Comparison of ENCODE assay signal across 8 mouse cellular contexts in genomic region chrX:20366036-20366435, GRCm38 (mm10). TPM values are rescaled to one million over a fixed set of nuclear protein-coding genes. Genes with fewer than 3 reads are reported as not detected.
DNase-seq lines count a peak whose midpoint lies in the region; ATAC-seq and TF ChIP-seq lines count a peak whose summit lies in the region.

No protein-coding gene starts in this region.

- TF ChIP-seq CTCF in heart, adult 2 months (IDR thresholded peaks at IDR 0.05) = peak; percentile 53

- no peaks in the 10 kb centered on the region for H3K36me3 ChIP-seq in heart, adult 2 months (ENCODE audit: control insufficient read depth, insufficient read depth, low read length)
- H3K36me3 ChIP-seq in heart, embryonic 10.5 days = no peaks in the 10 kb centered on the region
- no peaks in the 10 kb centered on the region for H3K36me3 ChIP-seq in forebrain, embryonic 16.5 days (ENCODE audit: control insufficient read depth, insufficient read depth)
- no peaks in the 10 kb centered on the region for H3K36me3 ChIP-seq in liver, embryonic 16.5 days (ENCODE audit: control insufficient read depth, insufficient read depth)

- H3K27me3 ChIP-seq in heart, adult 2 months (ENCODE audit: control insufficient read depth, insufficient read depth, low read length) = no peaks in the 10 kb centered on the region
- H3K27me3 ChIP-seq in heart, embryonic 10.5 days (ENCODE audit: insufficient read depth, poor library complexity, severe bottlenecking) = no peaks in the 10 kb centered on the region
- no peaks in the 10 kb centered on the region for H3K27me3 ChIP-seq in forebrain, embryonic 16.5 days (replicated peaks; ENCODE audit: control insufficient read depth, insufficient read depth, low read length)
- no peaks in the 10 kb centered on the region for H3K27me3 ChIP-seq in liver, embryonic 16.5 days (ENCODE audit: control insufficient read depth, insufficient read depth, low read depth, low read length)

- ATAC-seq in forebrain, embryonic 16.5 days = no peak
- ATAC-seq in liver, embryonic 16.5 days (ENCODE audit: low read depth) = no peak

- TF ChIP-seq POLR2A in heart, adult 2 months (IDR thresholded peaks at IDR 0.05; ENCODE audit: insufficient read depth, low read depth, low read length) = no peak

- H3K4me3 ChIP-seq in heart, adult 2 months = no peak overlapping the region
- H3K4me3 ChIP-seq in heart, embryonic 10.5 days = no peak overlapping the region
- H3K4me3 ChIP-seq in forebrain, embryonic 16.5 days (replicated peaks; ENCODE audit: low read length) = no peak overlapping the region
- no peak overlapping the region for H3K4me3 ChIP-seq in liver, embryonic 16.5 days (ENCODE audit: low read depth, low read length)

- no peaks in the 10 kb centered on the region for H3K4me1 ChIP-seq in heart, adult 2 months (ENCODE audit: control insufficient read depth, insufficient read depth, low read length)
- no peaks in the 10 kb centered on the region for H3K4me1 ChIP-seq in heart, embryonic 10.5 days
- H3K4me1 ChIP-seq in forebrain, embryonic 16.5 days (replicated peaks; ENCODE audit: control insufficient read depth, insufficient read depth, low read length) = peaks cover 3% of the 10 kb centered on the region
- no peaks in the 10 kb centered on the region; the same call in 1 of the 2 replicates for H3K4me1 ChIP-seq in liver, embryonic 16.5 days (ENCODE audit: control insufficient read depth, low read depth, low read length)

- no peaks in the 10 kb centered on the region for H3K9me3 ChIP-seq in heart, embryonic 10.5 days
- H3K9me3 ChIP-seq in forebrain, embryonic 16.5 days (ENCODE audit: control insufficient read depth, low read length) = no peaks in the 10 kb centered on the region
- H3K9me3 ChIP-seq in liver, embryonic 16.5 days (replicated peaks; ENCODE audit: control insufficient read depth, low read length) = no peaks in the 10 kb centered on the region

- no peak for DNase-seq in heart, adult 2 months
- no peak for DNase-seq in heart, embryonic 10.5 days (ENCODE audit: low spot score)
- peak; percentile 50 for DNase-seq in 416B (ENCODE audit: low read depth)
- DNase-seq in left cerebral cortex, postnatal 4 days = no peak
- DNase-seq in cerebellum, postnatal 4 days (ENCODE audit: low spot score in 2 of 2) = no peak
- DNase-seq in urinary bladder, postnatal 25 days (ENCODE audit: low spot score) = no peak

- intact Hi-C loops in heart, adult 2 months (cut with DNase I) = loop anchor here (5.0 to 10.0 kb wide), 3 partner anchors 61 to 209 kb away; partner anchors contain the start of gene Jade3
- intact Hi-C loops in left cerebral cortex, postnatal 4 days (cut with DNase I) = no loop called here

- WGBS in heart, adult 2 months = 26% methylated on average over 1 of the region's 1 CpGs
- WGBS in heart, embryonic 10.5 days = 59% methylated on average over 1 of the region's 1 CpGs
- 56% methylated on average over 1 of the region's 1 CpGs for WGBS in forebrain, embryonic 16.5 days
- WGBS in liver, embryonic 16.5 days (ENCODE audit: insufficient replicate concordance) = 40% methylated on average over 1 of the region's 1 CpGs

- H3K79me2 ChIP-seq in heart, adult 2 months (replicated peaks; ENCODE audit: control insufficient read depth, insufficient read depth, low read length) = no peaks in the 10 kb centered on the region

- peak overlapping the region; percentile 28 for H3K4me2 ChIP-seq in forebrain, embryonic 16.5 days (ENCODE audit: low read length)
- peak overlapping the region; percentile 20; the same call in 1 of the 2 replicates for H3K4me2 ChIP-seq in liver, embryonic 16.5 days (ENCODE audit: low read depth, low read length)

- no peak overlapping the region for H3K9ac ChIP-seq in heart, adult 2 months (ENCODE audit: low read depth, low read length)
- H3K9ac ChIP-seq in forebrain, embryonic 16.5 days (replicated peaks; ENCODE audit: low read depth, low read length) = no peak overlapping the region
- H3K9ac ChIP-seq in liver, embryonic 16.5 days (ENCODE audit: low read depth, low read length) = no peak overlapping the region

- H3K27ac ChIP-seq in heart, adult 2 months = no peak overlapping the region
- no peak overlapping the region for H3K27ac ChIP-seq in heart, embryonic 10.5 days
- no peak overlapping the region for H3K27ac ChIP-seq in forebrain, embryonic 16.5 days (ENCODE audit: low read length)
- H3K27ac ChIP-seq in liver, embryonic 16.5 days (ENCODE audit: low read length) = no peak overlapping the region

- no peak for TF ChIP-seq EP300 in heart, adult 2 months (IDR thresholded peaks at IDR 0.05; ENCODE audit: insufficient read depth, low read depth, low read length)

RNA-seq across cellular contexts. Expression of gene Rp2, which starts 1.8 kb away (rescaled TPM):
- total RNA-seq in heart, adult 2 months (2021) = 10 to 100 TPM in 1 of 2 experiments, 1 to 10 TPM in 1; 9.4 to 10.5 TPM
- polyA plus RNA-seq in heart, adult 2 months (2012; rRNA removed) = 4.0 and 5.0 TPM in 2 replicates
- 14.5 and 15.9 TPM in 2 replicates for polyA plus RNA-seq in heart, embryonic 10.5 days (2016; fragmentation: Nextera tagmentation; extraction: Ambion mirVana)
- polyA plus RNA-seq in forebrain, embryonic 16.5 days (2015; fragmentation: Nextera tagmentation; extraction: Ambion mirVana) = 18.2 and 20.9 TPM in 2 replicates
- polyA plus RNA-seq in liver, embryonic 16.5 days (2015; fragmentation: Nextera tagmentation; extraction: Ambion mirVana) = 9.8 and 10.8 TPM in 2 replicates
- total RNA-seq in left cerebral cortex, postnatal 4 days (2021) = 10 to 100 TPM; 15.6 to 17.5 TPM

RNA-seq across cellular contexts. Expression of gene Jade3, which starts 59.5 kb away (rescaled TPM):
- total RNA-seq in heart, adult 2 months (2021) = 1 to 10 TPM; 1.9 to 2.3 TPM
- polyA plus RNA-seq in heart, adult 2 months (2012; rRNA removed) = 0.27 and 0.70 TPM in 2 replicates
- 8.5 and 10.9 TPM in 2 replicates for polyA plus RNA-seq in heart, embryonic 10.5 days (2016; fragmentation: Nextera tagmentation; extraction: Ambion mirVana)
- 7.3 and 8.3 TPM in 2 replicates for polyA plus RNA-seq in forebrain, embryonic 16.5 days (2015; fragmentation: Nextera tagmentation; extraction: Ambion mirVana)
- polyA plus RNA-seq in liver, embryonic 16.5 days (2015; fragmentation: Nextera tagmentation; extraction: Ambion mirVana) = 5.4 and 6.0 TPM in 2 replicates
- total RNA-seq in left cerebral cortex, postnatal 4 days (2021) = 10 to 100 TPM; 12.4 to 12.6 TPM
